Mouse (Mus musculus): ENCODE measurements around the gene Cyb5d1.

- TF ChIP-seq CTCF (IDR thresholded peaks at IDR 0.05; ENCODE audit: low read depth, low read length) (no peak), POLR2A (IDR thresholded peaks at IDR 0.05; ENCODE audit: borderline replicate concordance, low read depth, low read length) (no peak)
These were observed 15.1 kb upstream of the Cyb5d1 start for GRCm38 (mm10) chr11:69410310-69411072.

Data from bone marrow macrophage, adult 2 months (primary cell).